Mouse (Mus musculus) fat pad, adult 2 months (tissue): ENCODE results near the gene Gm20909.
"Not testable (repeated sequence)": the region's sequence is repeated elsewhere in the genome, so short reads cannot be mapped to it uniquely, and the experiment has no call there.

Experiments used
- DNase-seq: peaks from one replicate; pipeline ENCODE4 v3.0.0-alpha.2; 2011; ENCODE audit warnings: low read depth, low spot score; ENCODE audit errors: extremely low read depth

The Gm20909 gene

DNA sequence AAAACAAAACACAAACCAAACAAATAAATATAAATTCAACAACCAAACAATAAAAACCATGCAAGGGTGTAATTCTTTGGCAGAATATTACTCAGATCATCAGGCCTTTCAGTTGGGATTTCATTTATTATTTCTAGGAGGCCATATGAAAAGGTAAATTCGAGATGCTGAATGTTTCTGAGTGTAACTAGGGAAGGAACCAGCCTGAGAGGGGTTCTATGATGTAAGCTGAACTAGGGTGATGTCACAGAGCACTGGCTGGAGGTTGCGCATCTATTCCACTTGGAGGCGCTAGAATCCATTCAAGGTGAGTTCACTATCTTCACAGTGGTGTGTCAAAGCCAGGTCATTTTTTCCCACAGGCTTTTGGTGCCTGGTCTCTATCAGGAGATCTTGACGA is at the start of gene Gm20909:
Gene Gm20909 (plus strand): TSS at position 301 of the 400 bp plus-strand sequence.
- not testable (repeated sequence) for DNase-seq
